Mouse (Mus musculus) ES-E14 (cell line): ENCODE data around the gene Olfr1220.

ENCODE experiments used
- CHD2 ChIP-seq: IDR thresholded peaks from 2 replicates; pipeline ENCODE4 v1.6.1; 2014; ENCODE audit warnings: mild to moderate bottlenecking, low read depth, low read length, inconsistent platforms
- HCFC1 ChIP-seq: IDR thresholded peaks from 2 replicates; pipeline ENCODE4 v1.6.1; 2012; ENCODE audit warnings: low read length, inconsistent platforms, borderline replicate concordance; ENCODE audit not compliant: insufficient read depth
- MAFK ChIP-seq: IDR thresholded peaks from 2 replicates; pipeline ENCODE4 v1.6.1; 2014; ENCODE audit warnings: mild to moderate bottlenecking, low read depth, low read length, inconsistent platforms; ENCODE audit not compliant: insufficient read depth
- ZNF384 ChIP-seq: IDR thresholded peaks from 2 replicates; pipeline ENCODE4 v1.6.1; 2012; ENCODE audit warnings: low read depth, low read length, inconsistent platforms

GRCm38 (mm10) chr2:89132954-89133353, 26.3 kb upstream of the Olfr1220 start, which contains the start of gene Olfr1222:
- no peak for TF ChIP-seq CHD2
- TF ChIP-seq MAFK: no peak
- no peak for TF ChIP-seq ZNF384
- no peak for TF ChIP-seq HCFC1
